Mouse (Mus musculus): Measurements from ENCODE around the gene Pptc7.

Pptc7 gene

DNA sequence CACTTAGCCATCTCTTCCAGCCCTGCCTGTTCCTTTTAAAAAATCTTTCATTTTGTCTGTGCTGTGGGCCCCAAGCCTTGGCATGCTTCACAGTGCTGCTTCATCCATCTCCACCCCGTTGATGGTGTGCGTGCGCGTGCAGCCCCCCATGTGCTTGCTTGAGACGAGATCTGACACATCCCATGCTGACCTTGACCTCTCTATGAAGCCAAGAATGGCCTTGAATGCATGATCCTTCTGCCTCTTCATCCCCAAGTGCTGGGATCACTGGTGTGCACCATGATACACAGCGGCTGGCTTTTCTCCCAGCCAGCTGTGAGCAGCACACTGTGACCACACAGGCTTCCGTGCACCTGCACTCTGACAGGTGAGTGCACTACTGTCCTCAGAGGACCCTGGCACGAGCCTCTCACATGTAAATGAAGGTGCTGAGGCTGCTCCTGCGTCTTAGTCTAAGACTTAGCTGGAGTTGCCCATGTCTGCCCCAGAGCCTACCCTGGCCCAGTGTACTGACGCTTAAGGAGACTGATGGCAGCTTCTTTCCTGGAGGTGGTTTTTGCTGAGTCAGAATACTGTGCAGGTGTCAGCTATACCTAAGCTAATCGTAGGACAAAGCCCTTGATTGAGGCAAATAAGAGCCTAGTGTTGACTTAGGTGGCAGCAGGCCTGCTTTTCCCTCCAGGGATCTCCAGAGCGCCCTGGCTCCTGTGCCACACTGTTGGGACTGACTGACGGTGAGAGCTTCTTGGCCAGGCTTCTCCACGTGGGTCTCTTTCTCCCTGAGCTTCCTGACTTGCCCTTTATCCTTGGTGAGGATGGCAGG lies 11.2 kb downstream of the Pptc7 start:
- DNase-seq (ENCODE audit: inconsistent age in 2 of 2, low spot score in 1 of 2) = peak; percentile 55 to 66

DNA sequence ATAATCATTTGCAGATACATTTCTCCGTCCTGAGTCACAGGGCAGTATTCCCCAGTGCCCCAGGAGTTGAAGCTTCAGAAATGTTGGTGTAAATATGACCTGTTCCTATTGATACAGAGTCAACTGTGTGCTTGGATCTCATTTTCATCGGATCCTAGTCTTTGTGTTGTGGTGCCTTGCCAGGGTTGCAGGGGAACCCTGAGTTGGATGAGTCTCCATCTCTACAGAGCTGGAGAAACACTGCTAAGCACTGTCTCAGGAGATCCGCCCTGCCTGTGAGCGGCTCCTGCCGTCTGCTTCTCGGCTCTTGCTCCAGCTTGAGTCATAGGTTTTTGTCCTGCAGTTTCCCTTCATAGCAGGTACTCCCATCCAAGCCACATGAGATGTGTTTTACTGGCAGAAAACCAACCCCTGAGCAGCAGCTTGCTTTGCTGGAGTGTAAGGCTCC lies 15.9 kb downstream of the Pptc7 start:
- peak in 1 of 2 experiments; percentile 59 for DNase-seq (ENCODE audit: inconsistent age in 2 of 2, low spot score in 1 of 2)

DNA sequence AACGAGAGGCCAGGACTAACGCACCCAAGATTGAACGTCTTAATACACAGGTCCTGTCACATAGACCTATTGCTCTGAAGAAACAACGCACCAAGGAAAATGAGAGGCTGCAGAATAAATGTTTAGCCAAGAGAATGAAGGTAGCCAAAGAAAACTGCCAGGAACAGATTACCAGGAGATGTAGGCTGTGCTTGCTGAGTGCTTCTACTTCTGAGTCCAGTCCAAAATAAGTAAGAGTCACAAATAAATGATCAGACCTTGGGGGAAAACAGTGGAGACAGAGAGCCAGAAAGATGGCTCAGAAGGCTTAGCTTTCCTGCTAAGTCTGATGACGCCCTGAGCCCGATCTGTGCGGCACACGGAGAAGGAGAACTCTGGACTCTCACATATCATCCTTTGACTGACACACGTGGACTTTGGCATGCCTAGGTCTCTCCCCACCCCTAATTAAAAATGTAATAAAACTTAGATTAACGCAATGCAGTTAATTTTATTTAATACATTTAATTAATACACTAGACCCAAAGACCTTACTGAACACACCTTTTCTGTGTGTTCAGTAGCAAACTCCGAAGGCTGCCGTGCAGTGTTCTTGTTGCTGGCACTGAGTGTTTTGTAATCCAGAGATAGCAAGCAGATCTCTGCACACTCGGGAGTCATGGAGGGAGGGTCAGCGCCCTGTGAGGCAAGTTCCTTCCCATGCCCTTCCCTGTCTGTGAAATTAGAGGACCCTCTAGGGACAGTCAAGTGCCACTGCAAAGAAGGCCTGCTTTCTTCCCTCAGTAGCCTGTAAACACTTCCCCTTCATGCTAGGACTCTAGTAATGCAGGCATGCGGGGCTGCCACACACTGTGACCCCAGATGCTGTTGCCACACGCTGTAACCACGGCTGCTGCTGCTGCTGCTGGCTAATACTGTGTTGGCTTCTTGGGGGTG lies 18.9 kb downstream of the Pptc7 start:
- peak in 1 of 2 experiments; percentile 61 for DNase-seq (ENCODE audit: inconsistent age in 2 of 2, low spot score in 1 of 2)

- peak; percentile 63 to 77 for DNase-seq (ENCODE audit: inconsistent age in 2 of 2, low spot score in 1 of 2)
Measured at GRCm38 (mm10) chr5:122303937-122304336, 19.8 kb downstream of the Pptc7 start.

- peak in 1 of 2 experiments; percentile 54 for DNase-seq (ENCODE audit: inconsistent age in 2 of 2, low spot score in 1 of 2)
Measured at GRCm38 (mm10) chr5:122304541-122304940, 20.4 kb downstream of the Pptc7 start.

DNA sequence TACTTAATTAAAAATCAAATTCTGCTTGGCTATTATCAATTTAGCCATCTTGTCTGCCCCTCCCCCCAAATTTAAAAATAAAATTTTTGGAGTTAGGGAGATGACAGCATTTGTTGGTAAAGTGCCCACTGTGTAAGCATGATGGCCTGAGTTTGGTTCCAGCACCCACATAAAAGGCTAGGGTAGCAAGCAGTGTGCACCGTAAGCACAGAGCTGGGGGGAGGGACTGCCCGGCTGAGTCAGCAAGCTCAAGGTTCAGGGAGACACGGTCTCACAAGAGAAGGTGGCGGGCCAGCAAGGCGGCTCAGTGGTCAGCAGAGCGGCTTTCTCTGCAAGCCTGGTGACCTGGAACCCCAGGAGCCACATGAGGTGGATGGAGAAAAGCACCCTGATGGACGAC lies 21.3 kb downstream of the Pptc7 start:
- peak; percentile 73 to 84 for DNase-seq (ENCODE audit: inconsistent age in 2 of 2, low spot score in 1 of 2)

- DNase-seq (ENCODE audit: inconsistent age in 2 of 2, low spot score in 1 of 2) = no peak
Measured at GRCm38 (mm10) chr5:122306536-122306935, 22.4 kb downstream of the Pptc7 start.

- DNase-seq (ENCODE audit: inconsistent age in 2 of 2, low spot score in 1 of 2) = no peak
Measured at GRCm38 (mm10) chr5:122310699-122311098, 26.5 kb downstream of the Pptc7 start.

- DNase-seq (ENCODE audit: inconsistent age in 2 of 2, low spot score in 1 of 2) = peak in 1 of 2 experiments; percentile 35
Measured at GRCm38 (mm10) chr5:122311692-122312091, 27.5 kb downstream of the Pptc7 start.

DNA sequence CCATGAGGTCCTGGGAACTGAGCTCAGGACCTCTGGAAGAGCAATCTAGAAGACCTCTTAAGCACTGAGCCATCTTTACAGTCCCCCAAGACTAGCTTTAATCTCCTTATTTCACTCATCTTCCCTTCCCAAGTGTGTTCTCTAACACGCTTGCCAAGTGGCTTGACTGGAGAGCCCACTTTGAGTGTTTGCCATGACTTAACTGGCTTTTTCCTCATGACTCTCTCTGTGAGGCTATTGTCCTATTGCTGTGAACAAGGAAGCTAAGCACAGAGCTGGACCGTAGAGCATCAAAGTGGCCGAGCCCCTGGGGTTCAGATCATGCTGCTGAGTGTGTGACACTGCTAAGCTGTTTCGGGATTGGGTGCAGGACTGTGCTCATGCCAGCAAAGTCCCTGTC lies 28.2 kb downstream of the Pptc7 start:
- no peak for DNase-seq (ENCODE audit: inconsistent age in 2 of 2, low spot score in 1 of 2)

DNA sequence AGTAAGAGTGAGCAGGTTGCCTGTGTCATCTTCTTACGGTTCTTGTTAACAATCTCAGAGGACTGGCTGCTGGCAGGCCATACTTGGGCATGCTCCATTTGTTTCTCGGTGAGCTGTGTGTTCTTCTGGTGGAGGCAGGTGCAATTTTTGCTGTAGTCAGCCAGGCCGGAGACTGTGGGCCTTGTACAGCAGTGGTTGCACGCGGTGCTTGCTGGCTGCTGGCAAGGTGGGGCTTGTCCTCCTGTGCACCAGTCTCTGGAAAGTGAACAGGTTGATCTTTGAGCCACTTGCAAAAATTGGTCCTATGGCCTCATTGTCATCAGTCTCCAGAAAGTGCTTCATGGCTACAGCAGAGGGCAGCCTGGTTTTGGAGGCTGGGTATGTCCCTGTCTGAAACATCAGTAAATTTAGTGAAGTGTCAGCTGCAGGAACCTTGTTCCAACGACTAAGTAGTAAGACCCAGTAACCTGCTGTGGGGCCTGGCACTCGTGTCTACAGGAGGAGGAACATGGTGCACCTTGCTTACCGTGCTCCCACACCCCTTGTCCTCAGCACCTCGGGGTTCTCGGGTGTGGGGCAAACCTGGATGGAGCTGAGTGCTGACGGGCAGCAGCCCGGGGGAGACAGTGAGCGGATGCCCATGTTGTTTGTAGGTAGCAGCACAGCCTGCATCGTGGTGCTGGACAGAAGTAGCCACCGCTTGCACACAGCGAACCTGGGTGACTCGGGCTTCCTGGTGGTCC lies 28.9 kb downstream of the Pptc7 start:
- peak in 1 of 2 experiments; percentile 31 for DNase-seq (ENCODE audit: inconsistent age in 2 of 2, low spot score in 1 of 2)

GRCm38 (mm10) chr5:122314966-122315667 lies 31.0 kb downstream of the Pptc7 start:
- DNase-seq (ENCODE audit: inconsistent age in 2 of 2, low spot score in 1 of 2) = peak; percentile 95 to 96

DNA sequence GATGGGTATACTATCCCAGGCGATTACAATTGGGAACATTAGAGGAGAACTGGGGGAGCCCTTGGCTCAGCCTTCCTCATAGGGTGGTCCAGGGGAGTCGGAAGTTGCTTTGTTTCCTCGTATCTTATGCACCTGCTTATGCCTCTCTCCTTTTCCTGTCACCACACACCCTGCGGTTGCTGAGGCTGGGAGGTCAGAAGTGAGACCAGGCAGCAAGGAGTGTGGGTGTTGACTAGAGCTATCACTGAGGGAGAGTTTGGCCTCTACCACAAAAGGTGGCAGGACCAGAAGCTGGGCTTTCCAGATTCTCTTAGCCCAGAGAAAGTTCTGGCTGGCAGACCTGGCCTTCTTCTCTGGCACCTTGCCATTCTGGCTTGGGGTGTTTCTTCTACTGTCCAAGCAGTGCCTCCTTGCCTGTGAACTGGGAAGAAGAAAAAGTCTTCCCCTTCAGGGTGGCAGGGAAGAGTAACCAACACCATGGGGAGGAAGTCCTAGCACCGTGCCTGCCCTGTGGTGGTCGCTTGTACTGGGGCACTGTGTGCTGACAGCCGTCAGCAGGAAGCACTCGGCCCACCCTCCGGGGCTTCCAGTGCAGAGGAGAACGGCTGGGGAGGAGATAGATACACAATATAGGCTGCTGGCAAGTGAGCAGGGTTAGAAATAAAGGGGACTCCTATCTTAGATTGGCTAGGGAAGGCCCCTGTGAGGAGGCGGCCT lies 33.3 kb downstream of the Pptc7 start:
- DNase-seq (ENCODE audit: inconsistent age in 2 of 2, low spot score in 1 of 2) = peak in 1 of 2 experiments; percentile 77

DNA sequence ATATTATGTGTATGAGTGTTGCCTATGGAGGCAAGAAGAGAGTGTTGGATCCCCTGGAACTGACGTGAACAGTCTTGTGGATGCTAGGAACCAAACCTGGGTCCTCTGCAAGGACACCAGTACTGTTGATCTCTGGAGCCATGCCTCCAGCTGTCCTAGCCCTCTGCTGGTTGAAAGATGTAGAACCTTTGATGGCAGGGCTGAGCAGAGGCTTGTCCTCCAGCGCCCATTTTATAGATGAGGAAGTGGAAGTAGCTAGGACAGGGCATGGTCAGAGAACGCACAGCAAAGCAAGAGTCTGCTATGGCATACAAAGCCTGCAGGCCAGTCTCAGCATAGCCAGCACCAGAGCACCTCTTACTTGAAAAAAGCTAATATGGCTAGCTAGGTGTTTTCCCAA lies 33.9 kb downstream of the Pptc7 start:
- DNase-seq (ENCODE audit: inconsistent age in 2 of 2, low spot score in 1 of 2) = peak in 1 of 2 experiments; percentile 70

DNA sequence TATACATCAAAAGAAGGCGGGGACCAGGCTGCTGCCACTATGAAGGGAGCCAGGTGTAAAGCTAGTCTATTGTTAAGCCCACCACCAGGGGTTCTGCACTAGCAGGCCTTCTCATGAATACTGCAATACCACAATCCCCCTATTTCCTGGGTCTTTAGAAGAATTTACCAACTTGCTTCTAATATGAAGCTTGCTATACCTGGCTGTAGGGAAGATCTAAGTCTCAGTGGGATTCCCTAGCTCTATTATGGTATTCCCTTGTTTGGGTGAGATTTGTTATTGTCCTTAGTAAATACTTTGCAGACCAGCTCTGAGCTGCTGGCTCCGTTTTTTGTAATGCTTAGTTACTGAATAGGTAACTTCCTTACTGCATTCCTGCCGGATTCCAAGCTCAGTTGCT lies 34.8 kb downstream of the Pptc7 start:
- peak in 1 of 2 experiments; percentile 57 for DNase-seq (ENCODE audit: inconsistent age in 2 of 2, low spot score in 1 of 2)

GRCm38 (mm10) chr5:122319474-122320204 lies 35.5 kb downstream of the Pptc7 start:
- DNase-seq (ENCODE audit: inconsistent age in 2 of 2, low spot score in 1 of 2) = peak in 1 of 2 experiments; percentile 82

DNA sequence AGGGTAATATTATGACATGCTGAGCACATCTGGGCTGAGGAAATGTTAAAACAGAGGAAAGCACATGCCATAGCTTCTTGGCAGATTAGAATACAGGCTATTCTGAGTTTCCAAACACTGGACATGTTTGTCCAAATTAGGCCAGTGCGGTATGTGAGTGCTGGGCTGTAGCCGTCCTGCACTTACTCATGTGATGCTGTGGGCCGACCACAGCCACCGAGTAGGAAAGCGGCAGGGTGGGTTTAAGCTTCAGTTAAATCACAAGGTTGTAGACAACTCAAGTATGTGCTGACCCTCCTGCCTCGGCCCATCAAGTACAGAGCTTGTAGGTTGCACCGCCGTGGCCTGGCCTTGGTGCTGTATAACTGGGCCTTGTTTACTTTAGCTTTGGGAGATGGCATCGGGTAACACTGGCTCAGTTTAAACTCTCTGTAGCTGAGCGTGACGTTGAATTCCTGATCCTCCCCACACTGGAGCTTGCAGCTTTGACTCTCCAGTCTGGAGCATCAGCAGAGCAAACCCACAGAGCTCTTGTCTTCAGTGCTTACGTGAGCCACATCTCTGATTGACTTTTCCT lies 36.1 kb downstream of the Pptc7 start:
- DNase-seq (ENCODE audit: inconsistent age in 2 of 2, low spot score in 1 of 2) = peak in 1 of 2 experiments; percentile 58

DNA sequence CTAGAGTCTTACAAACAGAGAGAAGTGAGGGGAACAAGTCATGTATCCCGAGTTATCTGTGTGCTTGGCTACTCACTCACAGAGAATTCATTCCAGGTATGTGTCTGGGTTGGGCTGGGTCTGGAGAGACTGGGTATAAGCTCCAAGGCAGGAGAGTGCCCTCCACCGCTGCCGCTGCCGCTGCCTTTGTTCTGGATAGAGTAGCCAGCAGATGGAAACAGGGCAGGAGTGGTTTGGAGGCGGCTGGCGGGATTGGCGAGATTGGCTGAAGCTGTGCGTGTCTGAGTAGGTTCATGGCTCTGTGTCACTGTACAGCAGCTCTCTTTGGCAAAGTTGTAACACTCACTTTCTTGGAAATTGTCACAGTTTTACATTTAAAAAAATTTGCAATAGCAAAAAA lies 39.4 kb downstream of the Pptc7 start:
- peak in 1 of 2 experiments; percentile 18 for DNase-seq (ENCODE audit: inconsistent age in 2 of 2, low spot score in 1 of 2)
